Mouse (Mus musculus): ENCODE data around the gene Fads2.

Gene Fads2

DNA sequence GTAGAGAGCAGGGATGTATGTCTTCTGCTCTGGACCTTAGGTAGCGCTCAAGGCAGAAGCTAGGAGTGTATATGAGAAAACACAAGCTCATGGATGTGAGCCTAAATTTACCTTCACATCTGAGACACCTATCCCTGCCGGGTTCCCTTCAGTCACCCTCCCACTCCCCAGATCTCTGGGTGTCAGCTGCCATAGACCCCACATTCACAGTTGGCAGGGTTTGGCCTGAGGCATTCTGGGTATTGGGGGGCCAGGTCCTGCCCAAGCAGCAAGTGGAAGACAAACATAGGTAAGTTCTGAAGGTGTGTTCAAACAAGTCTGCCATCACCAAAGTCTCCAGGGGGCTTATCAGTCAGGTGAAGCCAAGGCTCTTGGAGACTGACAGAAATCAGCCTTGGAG, 39.9 kb downstream of the Fads2 start:
- DNase-seq (ENCODE audit: low spot score): no peak

DNA sequence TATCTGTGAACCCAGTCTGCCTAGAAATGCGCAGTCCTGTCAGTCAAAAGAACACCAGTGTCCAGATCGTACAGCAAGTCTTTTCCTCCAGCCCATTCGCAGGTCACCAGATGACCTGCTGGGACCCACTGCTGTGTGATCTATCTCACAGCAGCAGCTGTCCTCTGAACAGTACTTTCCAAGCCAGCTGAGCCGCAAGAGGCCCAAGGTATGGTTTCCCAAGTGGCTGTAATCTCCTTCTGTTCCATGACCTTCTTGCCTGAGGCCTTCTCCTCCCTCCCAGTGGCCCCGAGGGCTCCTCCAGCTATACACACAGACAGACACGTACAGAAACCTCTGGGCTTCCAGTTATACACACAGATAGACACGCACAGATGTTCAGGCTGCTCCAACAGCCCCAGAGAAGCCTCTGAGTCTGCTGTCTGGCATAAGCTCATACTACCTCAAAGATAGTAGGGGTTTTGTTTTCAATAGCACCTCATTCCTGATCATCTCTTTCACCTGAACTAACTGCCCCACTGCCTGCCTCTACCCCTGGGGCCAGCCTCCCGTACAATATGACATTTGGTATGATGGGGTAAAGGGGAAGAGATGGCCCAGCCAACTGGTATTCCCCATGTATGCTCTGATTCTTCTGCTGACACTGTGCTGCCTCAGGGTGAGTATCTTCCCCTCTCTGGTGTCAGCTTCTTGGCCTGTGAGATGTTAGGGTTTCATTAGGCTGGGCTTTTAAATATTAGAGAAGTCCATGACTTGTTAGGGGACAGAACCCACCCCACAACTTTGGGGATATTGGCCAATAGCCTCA, 40.6 kb downstream of the Fads2 start:
- DNase-seq (ENCODE audit: low spot score): no peak

DNA sequence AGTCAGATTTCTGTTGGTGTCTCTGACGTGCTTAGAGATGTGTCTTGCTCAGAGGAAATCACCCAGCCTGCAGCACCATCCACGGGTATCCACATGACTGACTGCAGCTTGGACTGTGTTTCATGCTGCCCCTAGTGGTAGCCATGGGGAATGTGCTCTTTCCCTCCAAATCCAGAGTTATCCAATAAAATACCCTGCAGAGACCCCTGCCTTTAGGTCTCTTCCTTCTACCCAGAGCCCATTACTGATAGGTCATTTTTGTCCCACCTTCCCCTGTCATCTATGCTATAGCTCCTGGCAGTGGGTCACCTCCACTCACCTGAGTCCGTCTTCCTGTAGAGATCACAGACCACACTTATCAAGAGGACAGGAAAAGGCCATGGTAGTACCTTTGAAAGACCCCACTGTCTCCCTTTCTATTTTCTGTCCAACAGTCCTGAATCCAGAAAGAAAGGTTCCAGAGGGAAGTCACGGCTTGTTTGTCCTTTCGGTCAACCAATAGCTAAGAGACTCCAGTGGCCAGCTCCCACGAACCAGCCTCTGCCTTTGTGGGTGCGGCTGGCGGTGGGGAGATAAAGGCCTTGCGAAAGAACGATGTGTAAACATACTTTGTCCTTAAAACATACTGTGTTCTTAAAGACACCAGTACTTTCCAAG, 41.5 kb downstream of the Fads2 start:
- no peak for DNase-seq (ENCODE audit: low spot score)

DNA sequence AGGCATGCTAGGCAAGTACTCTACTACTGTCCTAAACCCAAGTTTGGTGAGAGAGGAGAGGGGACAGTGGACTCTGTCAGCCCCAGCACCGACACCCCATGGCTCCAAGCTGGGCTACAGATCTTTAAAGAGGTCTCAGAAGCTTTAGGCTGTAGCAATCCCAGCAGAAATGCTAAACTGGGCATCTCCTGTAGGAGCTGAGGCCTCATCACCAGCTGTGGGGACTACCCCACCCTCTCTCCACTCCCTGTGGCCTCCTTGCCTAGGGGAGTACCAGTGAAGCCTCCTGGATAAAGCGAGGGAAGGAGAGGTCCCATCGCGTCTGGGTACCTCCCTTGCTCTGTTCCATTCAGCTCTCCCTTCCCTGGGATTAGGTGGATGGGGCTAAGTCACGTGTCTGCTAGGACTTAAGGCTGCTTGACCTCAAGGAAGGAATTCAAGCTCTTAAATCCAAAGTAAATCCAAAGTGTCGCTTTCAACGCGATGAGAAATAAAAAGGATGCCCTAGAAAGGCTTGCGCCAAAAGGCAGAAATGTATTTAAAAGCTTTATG, 42.6 kb downstream of the Fads2 start:
- DNase-seq (ENCODE audit: low spot score): no peak

DNA sequence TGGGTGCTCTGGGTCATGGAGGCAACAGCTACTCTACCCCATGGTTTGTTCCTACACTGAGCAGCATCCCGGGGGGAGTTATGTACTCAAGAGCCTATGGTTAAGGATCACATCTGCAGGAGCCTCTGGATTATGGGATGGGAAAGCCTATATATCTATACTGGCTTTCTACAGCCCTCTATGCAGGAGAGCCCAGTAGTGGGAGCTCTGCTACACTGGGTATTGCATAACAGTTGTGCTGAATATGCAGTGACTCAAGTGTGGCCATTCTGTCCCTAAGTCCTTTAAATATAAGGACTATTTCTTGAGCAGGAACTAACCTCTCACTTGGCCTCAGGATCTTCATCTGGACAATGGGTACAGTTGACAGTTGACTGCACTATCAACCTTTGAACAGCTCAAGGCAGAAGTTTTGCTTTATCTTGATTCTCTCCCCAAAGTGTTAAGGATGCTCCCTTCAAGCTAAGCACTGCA, 43.2 kb downstream of the Fads2 start:
- DNase-seq (ENCODE audit: low spot score): no peak

DNA sequence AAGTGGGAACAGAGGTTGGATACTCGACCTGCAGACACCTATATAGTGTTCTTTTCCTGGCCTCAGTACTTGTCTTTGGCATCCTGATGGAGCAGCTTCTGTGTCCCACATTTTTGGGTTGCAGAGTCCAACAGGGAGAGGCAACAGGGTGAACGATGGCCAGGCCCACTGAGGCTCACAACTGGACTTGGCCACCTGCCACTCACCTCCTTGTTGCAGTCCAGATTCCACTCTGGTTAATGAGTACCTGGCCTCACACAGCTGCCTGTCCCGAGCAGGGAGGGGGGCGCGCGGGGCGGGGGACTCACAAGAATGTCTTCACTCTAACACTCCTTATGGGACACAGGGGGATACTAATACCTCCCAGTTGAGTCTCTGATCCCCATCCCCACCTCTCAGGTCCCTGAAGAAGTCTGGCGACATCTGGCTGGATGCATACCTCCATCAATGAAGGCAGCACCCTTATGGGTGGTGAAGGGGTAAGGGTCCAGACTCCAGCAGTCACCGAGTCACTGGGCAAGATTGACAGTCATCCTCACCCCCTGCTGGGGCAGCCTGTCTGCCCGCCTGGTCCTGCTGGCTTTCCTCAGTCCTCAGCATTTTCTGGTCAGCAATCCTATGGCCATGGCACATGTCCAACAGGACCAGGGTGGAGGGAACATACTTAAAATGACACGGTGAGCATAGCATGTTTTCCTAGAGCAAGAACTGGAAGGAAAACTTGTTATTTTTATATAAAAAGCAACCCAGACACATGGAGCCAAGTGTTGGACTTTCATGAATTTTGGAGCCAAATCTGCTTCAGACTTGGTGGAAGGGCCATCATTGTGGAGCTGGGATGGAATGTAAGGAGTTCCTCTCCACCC, 43.8 kb downstream of the Fads2 start:
- DNase-seq (ENCODE audit: low spot score): no peak

DNA sequence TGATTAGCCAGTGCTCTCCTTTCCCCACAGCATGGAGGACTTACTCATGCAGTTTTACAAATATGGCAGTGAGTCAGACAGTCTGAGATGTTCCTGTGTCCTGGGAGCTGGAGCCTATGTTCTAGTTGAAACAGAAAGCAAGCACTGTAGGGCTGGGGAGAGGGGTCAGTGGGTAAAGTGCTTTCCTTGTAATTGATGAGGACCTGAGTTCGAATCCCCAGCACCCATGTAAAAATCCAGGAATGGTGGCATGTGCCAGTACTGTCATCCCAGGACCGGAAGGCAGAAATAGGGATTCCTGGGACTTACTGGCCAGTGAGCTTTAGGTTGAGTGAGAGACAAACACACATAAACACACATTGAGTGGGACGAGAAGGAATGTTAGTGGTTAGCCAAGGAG, 44.9 kb downstream of the Fads2 start:
- DNase-seq (ENCODE audit: low spot score): no peak

DNA sequence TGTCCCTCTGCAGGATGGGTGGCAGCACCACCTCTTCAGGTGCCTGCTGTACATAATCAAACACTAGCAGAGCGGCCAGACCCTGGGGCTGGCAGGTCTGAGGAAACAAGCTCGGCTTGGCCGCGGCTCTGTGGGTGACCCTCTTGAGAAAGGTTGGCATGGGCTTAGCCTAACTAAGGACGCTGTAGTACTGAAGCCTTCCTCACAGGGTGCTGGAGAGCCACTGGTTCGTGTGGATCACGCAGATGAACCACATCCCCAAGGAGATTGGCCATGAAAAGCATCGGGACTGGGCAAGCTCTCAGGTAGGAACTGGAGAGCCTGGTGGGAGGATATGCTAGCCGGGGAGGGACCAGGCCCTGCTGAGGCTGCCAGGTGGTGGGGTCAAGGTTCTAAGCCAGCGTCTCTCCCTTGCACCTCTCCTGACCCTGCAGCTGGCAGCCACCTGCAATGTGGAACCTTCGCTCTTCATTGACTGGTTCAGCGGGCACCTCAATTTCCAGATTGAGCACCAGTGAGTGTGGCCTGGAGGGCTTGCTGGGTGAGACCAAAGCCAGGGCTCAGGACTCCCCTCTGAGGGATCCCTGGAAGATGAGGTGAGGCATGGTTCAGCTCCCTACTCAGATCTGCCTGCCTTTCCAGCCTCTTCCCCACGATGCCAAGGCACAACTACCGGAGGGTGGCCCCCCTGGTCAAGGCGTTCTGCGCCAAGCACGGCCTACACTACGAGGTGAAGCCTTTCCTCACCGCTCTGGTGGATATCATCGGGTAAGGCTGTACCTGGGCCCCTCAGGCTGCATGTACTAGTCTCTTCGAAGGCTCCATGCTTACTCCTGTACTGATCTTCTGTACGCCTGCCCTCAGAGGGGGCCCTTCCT, 45.5 kb downstream of the Fads2 start:
- DNase-seq (ENCODE audit: low spot score): no peak

DNA sequence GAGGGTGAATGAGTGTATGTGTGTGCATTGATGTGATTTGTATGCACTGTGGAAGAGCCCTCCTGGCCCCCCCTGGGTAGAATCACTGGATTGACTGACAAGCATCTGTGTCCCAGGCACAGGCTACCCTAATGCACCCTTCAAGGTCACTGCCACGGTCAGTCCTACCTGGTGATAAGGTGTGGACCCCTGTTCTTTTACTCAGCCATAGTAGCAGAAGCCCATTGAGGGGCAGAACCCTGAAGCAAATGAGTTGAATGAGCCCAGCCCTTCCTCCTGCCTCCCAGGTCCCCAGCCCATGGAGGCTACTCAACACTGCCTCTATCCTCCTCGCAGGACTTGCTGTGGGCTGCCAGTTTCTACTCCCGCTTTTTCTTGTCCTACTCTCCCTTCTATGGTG, 46.3 kb downstream of the Fads2 start:
- no peak for DNase-seq (ENCODE audit: low spot score)

DNA sequence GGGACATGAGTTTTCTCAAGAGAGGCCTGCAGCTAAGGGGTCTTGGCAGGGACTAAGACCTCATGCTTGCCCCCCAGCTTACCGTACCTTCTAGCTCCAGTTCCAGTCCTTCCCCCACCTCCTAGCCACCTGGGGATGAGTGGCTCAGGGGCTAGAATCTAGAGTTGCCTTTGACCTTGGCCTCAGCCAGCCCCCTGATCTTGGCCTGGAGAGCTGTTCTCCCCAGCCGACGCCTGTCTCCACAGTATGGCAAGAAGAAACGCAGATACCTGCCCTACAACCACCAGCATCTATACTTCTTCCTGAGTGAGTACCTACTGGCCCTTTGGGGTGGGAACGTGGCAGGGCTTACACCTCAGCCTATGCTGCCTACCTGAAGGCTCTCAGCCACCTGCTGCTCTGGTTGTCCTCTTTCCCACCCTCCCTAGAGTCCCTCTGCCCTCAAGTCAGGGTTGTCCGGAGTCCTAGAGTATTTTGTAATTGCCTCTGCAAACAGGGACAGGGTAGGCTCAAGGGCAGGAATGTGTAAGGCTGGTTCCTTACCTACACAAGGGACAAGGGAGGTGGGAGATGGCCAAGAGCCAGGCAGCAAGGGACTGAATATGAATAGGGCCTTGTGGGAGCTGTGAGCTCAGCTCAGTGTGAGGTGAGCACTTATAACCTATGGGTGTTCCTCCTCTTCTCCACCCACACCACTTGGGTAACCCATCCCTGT, 47.0 kb downstream of the Fads2 start:
- DNase-seq (ENCODE audit: low spot score): no peak

DNA sequence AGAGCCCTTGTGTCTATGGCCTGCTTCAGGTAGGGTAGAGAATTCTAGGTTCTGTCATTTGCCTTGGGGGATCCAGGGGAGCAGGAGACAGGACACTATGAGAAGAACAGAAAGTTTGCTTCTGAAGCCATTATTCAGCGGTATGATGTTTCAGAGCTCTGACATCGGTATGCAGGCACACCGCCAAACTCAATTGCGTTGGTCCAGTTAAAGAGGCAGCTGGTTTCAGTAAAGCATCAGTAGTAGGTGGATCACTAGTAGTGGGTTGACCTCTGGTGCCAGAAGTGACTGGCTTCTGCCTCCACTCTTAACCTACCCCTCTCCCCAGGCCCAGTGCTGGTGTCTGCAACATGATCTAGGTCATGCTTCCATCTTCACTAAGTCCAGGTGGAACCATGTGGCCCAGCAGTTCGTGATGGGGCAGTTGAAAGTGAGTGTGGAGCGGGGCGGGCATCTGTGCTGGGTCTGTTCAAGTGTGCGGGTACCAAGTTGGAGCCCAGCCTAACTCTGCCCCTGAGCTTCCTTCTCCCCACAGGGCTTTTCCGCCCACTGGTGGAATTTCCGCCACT, 47.8 kb downstream of the Fads2 start:
- no peak for DNase-seq (ENCODE audit: low spot score)

DNA sequence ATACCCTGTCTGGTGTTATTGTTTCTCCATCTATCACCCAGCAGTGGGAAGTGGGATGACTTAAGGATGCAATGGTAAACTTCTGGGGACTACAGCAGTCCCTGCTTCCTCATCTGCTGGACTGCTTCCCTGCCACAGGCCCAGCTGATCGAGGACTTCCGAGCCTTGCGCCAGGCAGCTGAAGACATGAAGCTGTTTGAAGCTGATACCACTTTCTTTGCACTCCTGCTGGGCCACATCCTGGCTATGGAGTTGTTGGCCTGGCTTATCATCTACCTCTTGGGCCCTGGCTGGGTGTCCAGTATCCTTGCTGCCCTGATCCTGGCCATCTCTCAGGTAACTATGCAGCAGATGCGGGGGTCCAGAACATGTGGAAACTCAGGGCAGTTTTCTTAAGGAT, 48.8 kb downstream of the Fads2 start:
- DNase-seq (ENCODE audit: low spot score): no peak

DNA sequence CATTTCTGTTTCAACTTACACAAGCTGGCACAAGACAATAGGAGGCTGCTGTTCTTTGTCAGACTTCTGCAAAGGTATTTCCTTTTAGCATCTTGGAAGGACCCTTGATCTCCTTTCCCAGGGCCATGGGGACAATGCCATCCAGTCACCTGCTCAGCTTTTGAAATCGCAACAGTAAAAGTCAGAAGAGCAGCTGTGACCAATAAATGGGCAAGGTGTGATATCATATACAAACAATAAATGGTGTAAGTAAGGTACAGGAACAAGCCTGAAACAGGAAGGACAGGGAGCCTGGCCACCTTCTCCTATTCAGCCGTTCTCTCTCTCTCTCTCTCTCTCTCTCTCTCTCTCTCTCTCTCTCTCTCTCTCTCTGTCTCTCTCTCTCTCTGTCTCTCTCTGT, 51.1 kb downstream of the Fads2 start:
- DNase-seq (ENCODE audit: low spot score): no peak

DNA sequence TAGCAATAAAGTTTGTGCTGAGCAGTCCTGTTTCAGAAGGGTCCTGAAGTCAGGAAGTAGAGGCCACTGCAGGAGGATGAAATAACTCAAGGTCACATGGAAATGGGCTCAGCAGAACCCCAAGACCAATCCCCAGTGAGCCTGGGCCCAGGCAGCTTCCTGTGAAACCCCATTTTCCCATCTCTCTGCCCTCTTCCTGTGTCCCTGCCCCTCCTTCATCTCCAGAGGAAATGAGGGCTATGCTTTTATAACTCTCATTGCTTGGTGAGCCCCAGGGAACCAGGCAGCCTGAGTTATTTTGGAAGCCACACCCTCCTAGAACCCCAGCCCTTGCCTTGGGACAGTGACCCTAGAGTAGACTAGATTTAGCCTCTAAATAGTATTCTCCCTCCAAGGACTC, 52.0 kb downstream of the Fads2 start:
- no peak for DNase-seq (ENCODE audit: low spot score)

DNA sequence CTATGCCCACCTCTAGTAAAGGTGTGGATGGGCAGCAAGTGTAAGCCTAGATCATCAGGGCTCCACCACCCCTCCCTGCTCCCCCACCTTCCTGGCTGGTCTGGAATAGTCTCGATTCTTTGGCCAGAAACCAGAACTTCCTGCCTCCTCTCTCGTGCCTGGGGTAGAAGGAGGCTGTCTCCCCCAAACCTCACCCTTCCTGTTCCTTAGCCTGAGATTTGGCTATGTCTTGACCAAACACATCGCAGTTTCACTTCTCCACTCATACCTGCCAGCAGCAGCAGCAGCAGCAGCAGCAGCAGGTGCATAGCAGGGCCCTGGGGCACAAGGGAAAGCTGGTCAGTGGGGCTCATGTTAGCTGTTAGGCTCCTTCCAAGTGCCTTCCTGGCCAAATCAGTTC, 54.6 kb downstream of the Fads2 start:
- no peak for DNase-seq (ENCODE audit: low spot score)

DNA sequence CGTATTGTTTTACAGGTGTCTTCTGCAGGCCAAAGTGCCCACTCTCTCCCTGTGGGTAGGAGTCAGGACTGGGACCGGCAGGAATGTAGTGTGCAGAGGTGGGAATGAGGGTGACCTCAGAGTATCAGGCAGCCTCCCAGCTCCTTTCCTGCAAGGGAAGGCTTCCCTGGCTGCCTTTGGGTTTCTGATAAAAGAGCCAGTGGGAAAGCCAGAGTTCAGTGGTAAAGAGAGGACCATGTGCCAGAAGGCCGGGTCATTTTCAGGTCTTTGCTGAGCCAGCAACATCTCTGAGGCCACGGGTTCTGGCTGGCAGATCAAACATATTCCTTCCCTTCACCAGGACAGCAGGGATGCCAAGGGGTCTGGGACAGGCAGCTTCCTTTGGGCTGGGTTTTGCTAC, 55.2 kb downstream of the Fads2 start:
- DNase-seq (ENCODE audit: low spot score): no peak

DNA sequence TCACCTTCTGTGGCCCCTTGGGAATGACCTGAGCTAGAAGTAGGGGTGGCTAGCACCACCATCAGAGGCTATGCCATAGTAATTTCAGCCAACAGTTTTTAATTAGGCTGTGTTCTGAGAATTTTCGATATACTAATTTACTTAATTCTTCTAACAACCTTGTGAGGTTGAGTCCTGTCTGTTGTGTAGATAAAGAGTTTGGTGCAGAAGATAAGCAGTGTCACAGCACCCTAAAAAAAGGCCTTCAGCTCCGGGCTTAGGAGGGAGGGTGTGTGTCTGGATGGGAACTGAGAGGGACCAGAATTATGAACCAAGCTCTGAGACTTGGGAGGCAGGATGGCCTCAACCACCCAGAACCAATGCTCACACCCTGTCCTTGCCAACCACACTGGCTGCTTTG, 55.8 kb downstream of the Fads2 start:
- DNase-seq (ENCODE audit: low spot score): no peak

DNA sequence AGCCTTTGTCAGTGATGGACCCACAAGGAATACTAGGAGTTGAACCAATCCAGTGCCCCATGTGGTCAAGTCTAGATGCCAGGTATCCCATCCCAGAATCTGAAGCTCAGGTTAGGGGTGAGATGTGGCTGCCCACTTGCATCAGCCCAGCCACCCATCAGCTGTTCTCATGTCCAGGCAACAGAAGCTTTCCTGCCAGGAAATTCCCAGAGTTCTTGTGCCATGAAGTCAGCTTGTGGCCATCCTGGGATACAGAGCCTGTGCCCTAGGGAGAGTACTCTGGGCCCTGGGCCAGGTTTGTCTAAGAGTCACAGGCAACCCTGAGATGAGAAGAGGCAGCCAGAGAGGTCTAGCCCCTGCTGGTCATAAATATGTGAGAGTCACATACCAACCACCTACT, 57.9 kb downstream of the Fads2 start:
- DNase-seq (ENCODE audit: low spot score): no peak

DNA sequence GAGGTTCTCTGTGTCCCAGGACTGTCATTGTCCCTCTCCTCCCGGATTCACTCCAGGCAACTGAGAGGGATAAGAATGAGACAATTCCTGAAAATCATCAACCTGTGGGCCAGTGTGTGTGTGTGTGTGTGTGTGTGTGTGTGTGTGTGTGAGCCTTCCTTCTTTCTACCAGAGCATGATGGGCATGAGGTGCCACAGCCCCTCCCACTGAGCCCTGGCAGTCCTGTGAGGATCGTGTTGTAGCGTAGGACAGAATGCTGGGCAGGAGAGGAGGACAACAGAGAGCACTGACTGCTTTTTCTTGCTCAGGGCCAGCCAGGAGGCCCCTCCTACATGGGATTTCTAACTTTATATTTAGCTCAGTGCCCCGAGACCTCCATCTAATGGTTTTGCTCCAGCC, 58.7 kb downstream of the Fads2 start:
- DNase-seq (ENCODE audit: low spot score): no peak

DNA sequence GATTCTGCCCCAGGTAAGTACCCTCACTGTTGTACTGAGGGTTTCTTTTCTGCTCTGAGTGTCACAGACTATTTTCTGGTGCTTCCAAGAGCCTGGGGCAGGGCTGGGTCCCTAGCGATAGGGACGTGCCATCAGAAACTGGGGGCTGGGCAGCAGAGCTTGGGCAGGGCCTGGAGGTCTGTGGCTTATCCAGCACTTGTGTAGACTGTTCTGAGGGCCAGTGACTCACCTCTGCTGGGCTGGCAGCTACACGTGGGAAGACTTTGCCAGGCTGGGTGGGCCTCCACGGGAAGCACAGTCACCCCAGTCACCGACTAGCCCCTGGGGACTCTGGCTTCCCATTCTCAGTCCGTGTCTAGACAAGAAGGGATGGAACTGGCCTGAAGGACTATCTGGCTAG, 59.3 kb downstream of the Fads2 start:
- DNase-seq (ENCODE audit: low spot score): no peak

All from ovary, postnatal 14 days (tissue).